Mouse (Mus musculus) heart, embryonic 13.5 days (tissue): ENCODE measurements around the gene Washc3. TPM values are rescaled to one million over a fixed set of nuclear protein-coding genes. Genes with fewer than 3 reads are reported as not detected.

Experiments
- polyA plus RNA-seq: library from polyadenylated mRNA; unstranded; fragments of >200 nt; fragmentation: Nextera tagmentation; extraction: Ambion mirVana; gene quantifications from 2 replicates; pipeline ENCODE4 v1.2.1, GENCODE M21; 2015

Washc3 gene
- polyA plus RNA-seq, 1 experiment from 2014 or later, result 48.3 TPM

Other genes with a start within 250 kb of the Washc3 start
- 0.27 and 0.51 TPM in 2 replicates for gene Pmch, start 110.0 kb upstream of the Washc3 start, polyA plus RNA-seq
- 10.2 and 11.9 TPM in 2 replicates for gene Parpbp, start 54.2 kb upstream of the Washc3 start, polyA plus RNA-seq
- gene Nup37, start 54.1 kb upstream of the Washc3 start, polyA plus RNA-seq, result 35.2 and 35.5 TPM in 2 replicates
- gene Dram1, start 178.0 kb downstream of the Washc3 start, polyA plus RNA-seq, result 1.2 and 1.4 TPM in 2 replicates
- 5.9 and 6.8 TPM in 2 replicates for gene Gnptab, start 178.0 kb downstream of the Washc3 start, polyA plus RNA-seq